8 mouse cellular contexts compared by ENCODE assay signal in the genomic region with DNA sequence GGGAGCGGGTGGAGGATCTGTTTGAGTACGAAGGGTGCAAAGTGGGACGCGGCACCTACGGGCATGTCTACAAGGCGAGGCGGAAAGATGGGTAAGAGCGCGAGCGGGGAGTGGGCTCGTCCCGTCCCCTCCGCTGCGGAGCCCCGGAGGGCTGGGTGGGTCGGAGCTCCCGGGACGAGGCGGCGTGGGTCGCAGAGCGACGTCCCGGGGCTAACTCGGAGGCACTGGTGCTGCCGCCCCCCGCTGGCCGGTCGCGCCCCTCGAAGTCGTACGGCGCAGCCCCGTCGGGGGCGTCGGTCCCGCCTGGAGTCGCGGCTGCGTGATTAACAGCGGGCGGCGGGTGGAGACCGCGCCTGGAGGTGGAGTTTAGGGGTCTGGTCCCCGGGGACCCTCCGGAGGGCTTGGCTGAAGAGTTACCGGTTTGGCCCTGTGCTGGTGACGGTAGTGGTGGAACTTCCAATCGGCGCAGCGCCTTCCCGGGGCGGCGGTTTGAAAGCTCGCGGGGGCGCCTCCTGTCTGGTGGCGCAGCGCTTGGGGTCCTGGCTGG. TPM values are rescaled to one million over a fixed set of nuclear protein-coding genes. Genes with fewer than 3 reads are reported as not detected.
DNase-seq lines count a peak whose midpoint lies in the region; ATAC-seq and TF ChIP-seq lines count a peak whose summit lies in the region.

No protein-coding gene starts in this region.

- in situ Hi-C loops in Patski (cut with MboI; ENCODE audit: low pct_unique_long_range_greater_than_20kb): loop anchor here (5.0 kb wide), 2 partner anchors 42 to 92 kb away; partner anchors contain the start of gene Gtf3c6

- peak overlapping the region; percentile 95 for H3K27ac ChIP-seq in embryonic facial prominence, embryonic 12.5 days
- H3K27ac ChIP-seq in heart, embryonic 12.5 days (ENCODE audit: poor library complexity, severe bottlenecking): peak overlapping the region; percentile 90
- H3K27ac ChIP-seq in lung, embryonic 14.5 days (ENCODE audit: low read depth): peak overlapping the region; percentile 94
- peak overlapping the region; percentile 29 for H3K27ac ChIP-seq in olfactory bulb, adult 2 months (ENCODE audit: insufficient read depth, low read depth, low read length)

- peak; percentile 38 for ATAC-seq in Patski
- peak; percentile 45 for ATAC-seq in embryonic facial prominence, embryonic 12.5 days (ENCODE audit: insufficient number of reproducible peaks, insufficient read depth, low FRiP score, low TSS enrichment)
- peak; percentile 51 for ATAC-seq in heart, embryonic 12.5 days (ENCODE audit: insufficient number of reproducible peaks, low FRiP score)
- peak; percentile 27 for ATAC-seq in lung, embryonic 14.5 days (ENCODE audit: insufficient read depth)
- ATAC-seq in activated CD4-positive, CD25-positive, alpha-beta regulatory T cell, adult 4 months: no peak

- under 1% methylated on average over 62 of the region's 62 CpGs for WGBS in embryonic facial prominence, embryonic 12.5 days
- WGBS in heart, embryonic 12.5 days: under 1% methylated on average over 62 of the region's 62 CpGs
- under 1% methylated on average over 61 of the region's 62 CpGs for WGBS in lung, embryonic 14.5 days
- under 1% methylated on average over 62 of the region's 62 CpGs for WGBS in olfactory bulb, adult 2 months

- H3K36me3 ChIP-seq in embryonic facial prominence, embryonic 12.5 days: no peaks in the 10 kb centered on the region
- no peaks in the 10 kb centered on the region for H3K36me3 ChIP-seq in heart, embryonic 12.5 days
- H3K36me3 ChIP-seq in lung, embryonic 14.5 days (ENCODE audit: insufficient read depth): no peaks in the 10 kb centered on the region

- H3K27me3 ChIP-seq in Patski: no peaks in the 10 kb centered on the region
- no peaks in the 10 kb centered on the region for H3K27me3 ChIP-seq in embryonic facial prominence, embryonic 12.5 days
- no peaks in the 10 kb centered on the region for H3K27me3 ChIP-seq in heart, embryonic 12.5 days (replicated peaks)
- no peaks in the 10 kb centered on the region for H3K27me3 ChIP-seq in lung, embryonic 14.5 days (ENCODE audit: insufficient read depth, low read length)

- TF ChIP-seq CTCF in Patski (IDR thresholded peaks at IDR 0.05): peak; percentile 71
- no peak for TF ChIP-seq CTCF in lung, embryonic 14.5 days (IDR thresholded peaks at IDR 0.05; ENCODE audit: low read depth)
- TF ChIP-seq CTCF in olfactory bulb, adult 2 months (IDR thresholded peaks at IDR 0.05; ENCODE audit: insufficient read depth, low read depth, low read length): peak; percentile 34; the same call in 1 of the 2 replicates

- TF ChIP-seq POLR2A in olfactory bulb, adult 2 months (IDR thresholded peaks at IDR 0.05; ENCODE audit: insufficient read depth, low read depth, low read length): no peak

- peak; percentile 69 for DNase-seq in B cell, adult 2 months
- no peak for DNase-seq in Patski (ENCODE audit: low read depth, low spot score)
- peak; percentile 76 for DNase-seq in kidney, postnatal 10 days
- peak; percentile 75 for DNase-seq in lung, embryonic 14.5 days

- H3K9ac ChIP-seq in embryonic facial prominence, embryonic 12.5 days: peak overlapping the region; percentile 86
- peak overlapping the region; percentile 83 for H3K9ac ChIP-seq in heart, embryonic 12.5 days
- H3K9ac ChIP-seq in lung, embryonic 14.5 days: peak overlapping the region; percentile 87

- CTCF ChIA-PET in Patski (lab: Charles Lee): interaction anchor here (2.0 kb wide), 1 partner anchor 22 kb away, joined by 5 read pairs; no protein-coding TSS in a partner anchor

- peak overlapping the region; percentile 57 for H3K4me2 ChIP-seq in embryonic facial prominence, embryonic 12.5 days (replicated peaks)
- H3K4me2 ChIP-seq in heart, embryonic 12.5 days: peak overlapping the region; percentile 72
- peak overlapping the region; percentile 73 for H3K4me2 ChIP-seq in lung, embryonic 14.5 days

- no peaks in the 10 kb centered on the region for H3K9me3 ChIP-seq in embryonic facial prominence, embryonic 12.5 days
- no peaks in the 10 kb centered on the region for H3K9me3 ChIP-seq in heart, embryonic 12.5 days (replicated peaks)
- H3K9me3 ChIP-seq in lung, embryonic 14.5 days (ENCODE audit: low read depth, low read length): no peaks in the 10 kb centered on the region

- peaks cover 17% of the 10 kb centered on the region for H3K4me1 ChIP-seq in embryonic facial prominence, embryonic 12.5 days
- peaks cover 14% of the 10 kb centered on the region for H3K4me1 ChIP-seq in heart, embryonic 12.5 days (replicated peaks)
- H3K4me1 ChIP-seq in lung, embryonic 14.5 days (ENCODE audit: insufficient read depth): 0 out of 2 replicates have a peak, but pooled peaks cover 5% of the 10 kb centered on the region
- H3K4me1 ChIP-seq in olfactory bulb, adult 2 months (ENCODE audit: control insufficient read depth, insufficient read depth, low read length): no peaks in the 10 kb centered on the region

- POLR2A ChIA-PET in Patski (lab: Charles Lee): interaction anchor here (0.6 to 1.3 kb wide), 3 partner anchors 22 to 48 kb away, joined by 3 read pairs; partner anchors contain the start of gene Amd1

- H3K4me3 ChIP-seq in embryonic facial prominence, embryonic 12.5 days: peak overlapping the region; percentile 82
- H3K4me3 ChIP-seq in heart, embryonic 12.5 days: peak overlapping the region; percentile 75
- peak overlapping the region; percentile 90 for H3K4me3 ChIP-seq in lung, embryonic 14.5 days (ENCODE audit: low read depth, low read length)
- peak overlapping the region; percentile 94 for H3K4me3 ChIP-seq in olfactory bulb, adult 2 months (ENCODE audit: insufficient read depth, low read depth, low read length)

RNA-seq across cellular contexts. Expression of gene Cdk19, which starts 10.3 kb away (rescaled TPM):
- polyA plus RNA-seq in Patski (2021): 18.6 TPM
- polyA plus RNA-seq in embryonic facial prominence, embryonic 12.5 days (2016; fragmentation: Nextera tagmentation; extraction: Ambion mirVana): 15.0 and 15.8 TPM in 2 replicates
- polyA plus RNA-seq in heart, embryonic 12.5 days (2016; fragmentation: Nextera tagmentation; extraction: Ambion mirVana): 9.5 and 11.2 TPM in 2 replicates
- 10.6 and 11.6 TPM in 2 replicates for polyA plus RNA-seq in lung, embryonic 14.5 days (2014; fragmentation: Nextera tagmentation; extraction: Ambion mirVana)
- polyA plus RNA-seq in olfactory bulb, adult 2 months (2012; ENCODE audit: insufficient read depth, insufficient read length, low replicate concordance, missing spikeins): 114 TPM in 1 of 2 replicates, not detected in the other
- polyA plus RNA-seq in activated CD4-positive, CD25-positive, alpha-beta regulatory T cell, adult 4 months (2017; shearing (Covaris generic)): 10 to 100 TPM; 11.6 to 18.4 TPM

RNA-seq across cellular contexts. Expression of gene Amd1, which starts 47.7 kb away (rescaled TPM):
- polyA plus RNA-seq in Patski (2021): 56.5 TPM
- polyA plus RNA-seq in embryonic facial prominence, embryonic 12.5 days (2016; fragmentation: Nextera tagmentation; extraction: Ambion mirVana): 59.2 and 65.4 TPM in 2 replicates
- polyA plus RNA-seq in heart, embryonic 12.5 days (2016; fragmentation: Nextera tagmentation; extraction: Ambion mirVana): 47.1 and 51.9 TPM in 2 replicates
- polyA plus RNA-seq in lung, embryonic 14.5 days (2014; fragmentation: Nextera tagmentation; extraction: Ambion mirVana): 78.7 and 82.0 TPM in 2 replicates
- polyA plus RNA-seq in olfactory bulb, adult 2 months (2012; ENCODE audit: insufficient read depth, insufficient read length, low replicate concordance, missing spikeins): not detected in 2 replicates
- 10 to 100 TPM; 57.9 to 78.4 TPM for polyA plus RNA-seq in activated CD4-positive, CD25-positive, alpha-beta regulatory T cell, adult 4 months (2017; shearing (Covaris generic))

Comparison
In these comparisons a context has a peak if more than half of its experiments do, and no peak if none do; other contexts are left out.
1. H3K27ac ChIP-seq: peak in every context shown above with its lines; median percentile 95 in embryonic facial prominence, embryonic 12.5 days; 94 in lung, embryonic 14.5 days; 90 in heart, embryonic 12.5 days; 29 in olfactory bulb, adult 2 months.